Mouse (Mus musculus) forebrain, embryonic 12.5 days (tissue): Measurements from ENCODE around the gene Stab2. TPM values are rescaled to one million over a fixed set of nuclear protein-coding genes. Genes with fewer than 3 reads are reported as not detected.

ENCODE experiments used
- ATAC-seq: fragments of 200-750 bp; cut with Nextera tagmentation; 2 replicates; pipeline ENCODE4 v1.8.0; 2017; ENCODE audit warnings: moderate TSS enrichment; ENCODE audit not compliant: low FRiP score
- H3K27ac ChIP-seq: fragments of 300-500 bp; sonication (generic); 2 replicates; pipeline ENCODE4 v1.5.1; 2016; ENCODE audit warnings: mild to moderate bottlenecking
- H3K27me3 ChIP-seq: fragments of 300-500 bp; sonication (generic); 2 replicates; pipeline ENCODE4 v1.6.1; 2016; ENCODE audit warnings: mild to moderate bottlenecking
- H3K36me3 ChIP-seq: fragments of 300-500 bp; sonication (generic); replicated peaks from 2 replicates; pipeline ENCODE4 v1.6.1; 2016; ENCODE audit warnings: mild to moderate bottlenecking
- H3K4me1 ChIP-seq: fragments of 300-500 bp; sonication (generic); 2 replicates; pipeline ENCODE4 v1.6.1; 2016
- H3K4me2 ChIP-seq: fragments of 300-500 bp; sonication (generic); 2 replicates; pipeline ENCODE4 v1.6.1; 2016; ENCODE audit warnings: mild to moderate bottlenecking, moderate library complexity
- H3K4me3 ChIP-seq: fragments of 300-500 bp; sonication (generic); replicated peaks from 2 replicates; pipeline ENCODE4 v1.5.1; 2016; ENCODE audit warnings: mild to moderate bottlenecking
- H3K9ac ChIP-seq: fragments of 300-500 bp; sonication (generic); 2 replicates; pipeline ENCODE4 v1.6.1; 2016; ENCODE audit warnings: mild to moderate bottlenecking
- H3K9me3 ChIP-seq: fragments of 300-500 bp; sonication (generic); 2 replicates; pipeline ENCODE4 v1.6.1; 2016
- WGBS: fragments of 180-500 bp; shearing (Covaris S2); methylation state at CpG from one replicate; pipeline ENCODE4 v1.1.7; 2016; 5-methylcytosine and 5-hydroxymethylcytosine counted together
- polyA plus RNA-seq: library from polyadenylated mRNA; unstranded; fragments of >200 nt; fragmentation: Nextera tagmentation; extraction: Ambion mirVana; gene quantifications from 2 replicates; pipeline ENCODE4 v1.2.1, GENCODE M21; 2016

Gene Stab2
- polyA plus RNA-seq, 1 experiment from 2014 or later = not detected

DNA sequence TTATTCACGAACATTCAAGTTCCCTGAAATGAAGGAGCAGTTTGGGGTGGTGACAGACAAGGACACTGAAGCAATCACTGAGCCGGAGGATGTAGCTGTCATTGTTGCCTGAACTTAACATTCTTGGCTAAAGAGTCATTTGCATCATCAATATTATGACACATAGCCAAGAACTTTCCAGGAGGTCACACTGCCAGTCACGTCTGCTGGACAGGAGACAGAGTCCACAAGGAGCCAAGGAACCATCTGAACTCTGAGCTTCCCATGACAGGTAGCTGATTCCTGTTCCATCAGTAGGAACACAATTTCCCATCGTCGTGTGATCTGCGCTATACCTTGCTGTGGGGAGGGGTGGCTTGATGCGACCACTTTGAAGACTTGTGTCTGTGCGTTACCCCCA lies 24.9 kb upstream of the Stab2 start:
- Histone ChIP-seq H3K36me3 (no peaks in the 10 kb centered on the region), H3K9ac (no peak overlapping the region), H3K27me3 (peaks cover 5% of the 10 kb centered on the region; the same call in 1 of the 2 replicates), H3K4me2 (no peak overlapping the region), H3K9me3 (no peaks in the 10 kb centered on the region), H3K4me1 (peaks cover 27% of the 10 kb centered on the region), H3K4me3 (no peak overlapping the region), H3K27ac (no peak overlapping the region)
- ATAC-seq = no peak
- 88% methylated on average over 8 of the region's 8 CpGs for WGBS

DNA sequence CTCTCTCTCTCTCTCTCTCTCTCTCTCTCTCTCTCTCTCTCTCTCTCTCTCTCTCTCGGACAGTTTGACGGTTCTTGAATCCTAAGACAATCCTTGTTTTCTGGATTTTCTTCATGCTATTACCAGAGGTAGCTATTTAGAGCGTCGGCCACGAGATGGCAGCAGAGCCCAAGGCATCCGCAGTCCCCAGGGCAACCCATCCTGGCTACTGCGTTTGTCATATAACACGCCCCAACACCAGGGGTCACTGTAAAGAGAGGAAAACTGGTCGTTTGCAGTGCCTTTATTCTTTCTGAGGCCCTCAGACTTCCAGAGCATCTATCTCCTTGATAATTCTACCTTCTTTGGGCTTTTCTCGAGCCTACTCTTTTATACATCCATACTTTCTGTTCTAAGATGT lies 17.1 kb upstream of the Stab2 start:
- no peak overlapping the region for H3K9ac ChIP-seq
- 0 out of 2 replicates have a peak, but pooled peaks cover 3% of the 10 kb centered on the region for H3K27me3 ChIP-seq
- no peaks in the 10 kb centered on the region for H3K4me1 ChIP-seq
- no peak overlapping the region for H3K27ac ChIP-seq
- WGBS = 2% methylated on average over 9 of the region's 10 CpGs
- no peak overlapping the region for H3K4me2 ChIP-seq
- H3K36me3 ChIP-seq = no peaks in the 10 kb centered on the region
- no peaks in the 10 kb centered on the region for H3K9me3 ChIP-seq
- H3K4me3 ChIP-seq = no peak overlapping the region
- ATAC-seq = peak; percentile 91

DNA sequence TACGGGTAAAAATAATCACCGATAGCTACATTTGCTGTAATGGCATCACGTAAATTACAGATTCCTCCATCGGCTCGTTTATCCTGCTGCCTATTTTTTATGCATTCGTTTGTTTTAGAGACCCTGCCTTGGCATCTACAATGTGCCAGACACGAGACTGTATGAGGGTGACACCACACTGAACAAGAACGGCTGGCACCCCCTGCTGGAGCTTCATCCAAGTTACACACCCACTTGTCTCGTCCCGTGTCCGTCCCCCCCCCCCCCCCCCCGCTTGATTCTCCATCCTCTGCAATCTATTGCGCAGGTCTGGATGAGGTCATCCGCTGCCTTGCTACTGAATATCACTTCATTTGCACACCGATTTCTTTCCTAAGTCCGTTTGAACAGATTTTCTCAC lies 12.9 kb upstream of the Stab2 start:
- WGBS = 61% methylated on average over 14 of the region's 16 CpGs
- H3K36me3 ChIP-seq = no peaks in the 10 kb centered on the region
- no peak for ATAC-seq

DNA sequence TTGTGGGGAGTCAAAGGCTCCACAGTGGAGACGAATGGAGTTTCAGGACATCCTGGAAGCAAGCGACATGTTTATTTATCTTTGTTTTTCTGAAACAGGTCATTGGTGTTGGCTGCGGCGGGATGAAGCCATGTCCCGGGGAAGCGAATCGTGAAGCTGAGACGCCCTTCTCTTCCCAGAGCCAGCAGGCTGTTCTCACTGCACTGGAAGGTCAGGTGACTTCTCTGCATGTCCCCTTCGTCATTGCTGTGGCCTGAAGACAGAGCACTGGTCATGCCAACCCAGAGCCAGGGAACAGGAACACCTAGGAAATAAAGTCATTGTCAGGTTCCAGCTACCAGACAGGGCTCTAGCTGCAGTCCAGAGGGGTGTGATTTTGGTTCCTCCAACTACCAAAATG lies 11.1 kb upstream of the Stab2 start:
- no peak overlapping the region for H3K27ac ChIP-seq
- no peaks in the 10 kb centered on the region for H3K36me3 ChIP-seq
- H3K4me3 ChIP-seq = no peak overlapping the region
- H3K4me2 ChIP-seq = no peak overlapping the region
- H3K9me3 ChIP-seq = no peaks in the 10 kb centered on the region
- WGBS = 83% methylated on average over 9 of the region's 9 CpGs
- peaks cover 21% of the 10 kb centered on the region for H3K4me1 ChIP-seq
- no peak for ATAC-seq
- no peak overlapping the region for H3K9ac ChIP-seq
- peaks cover 11% of the 10 kb centered on the region; the same call in 1 of the 2 replicates for H3K27me3 ChIP-seq

More for the DNA sequence above, 12.9 kb upstream of the Stab2 start:
- Histone ChIP-seq H3K4me3 (no peak overlapping the region), H3K4me2 (no peak overlapping the region), H3K9ac (no peak overlapping the region), H3K27me3 (peaks cover 11% of the 10 kb centered on the region; the same call in 1 of the 2 replicates), H3K4me1 (peaks cover 20% of the 10 kb centered on the region), H3K9me3 (no peaks in the 10 kb centered on the region), H3K27ac (no peak overlapping the region)

DNA sequence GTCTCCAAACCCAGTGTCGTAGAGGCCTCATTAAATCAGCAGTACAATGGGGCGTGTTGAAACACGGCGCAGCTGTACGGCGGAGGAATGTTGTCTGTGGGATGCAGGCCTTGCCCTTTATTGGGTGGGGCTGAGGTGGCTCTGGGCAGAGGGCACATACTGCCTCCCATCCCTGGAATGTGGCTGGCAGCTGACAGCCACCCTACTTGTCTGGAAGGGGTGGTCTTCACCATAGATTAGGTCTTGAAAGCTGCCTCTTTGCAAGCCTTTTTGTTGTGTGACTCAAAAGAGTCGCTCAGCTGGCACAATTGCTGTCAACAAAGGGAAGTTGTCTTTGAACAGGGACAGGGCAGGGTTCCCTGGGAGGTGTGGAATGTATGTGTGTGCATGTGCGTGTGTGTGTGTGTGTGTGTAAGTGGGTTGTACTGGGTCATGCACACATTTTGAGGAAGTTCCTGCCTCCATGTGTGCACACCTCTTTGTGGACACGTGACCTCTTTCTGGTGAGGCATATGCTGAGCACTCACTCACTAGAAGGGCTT lies 8.4 kb upstream of the Stab2 start:
- Histone ChIP-seq H3K4me1 (peaks cover 21% of the 10 kb centered on the region), H3K27ac (0 out of 2 replicates have a peak overlapping the region, but pooled peaks have one; percentile 47), H3K36me3 (no peaks in the 10 kb centered on the region), H3K4me3 (no peak overlapping the region), H3K4me2 (no peak overlapping the region), H3K27me3 (peaks cover 8% of the 10 kb centered on the region; the same call in 1 of the 2 replicates), H3K9ac (no peak overlapping the region), H3K9me3 (no peaks in the 10 kb centered on the region)
- 9% methylated on average over 9 of the region's 9 CpGs for WGBS
- peak; percentile 80 for ATAC-seq

DNA sequence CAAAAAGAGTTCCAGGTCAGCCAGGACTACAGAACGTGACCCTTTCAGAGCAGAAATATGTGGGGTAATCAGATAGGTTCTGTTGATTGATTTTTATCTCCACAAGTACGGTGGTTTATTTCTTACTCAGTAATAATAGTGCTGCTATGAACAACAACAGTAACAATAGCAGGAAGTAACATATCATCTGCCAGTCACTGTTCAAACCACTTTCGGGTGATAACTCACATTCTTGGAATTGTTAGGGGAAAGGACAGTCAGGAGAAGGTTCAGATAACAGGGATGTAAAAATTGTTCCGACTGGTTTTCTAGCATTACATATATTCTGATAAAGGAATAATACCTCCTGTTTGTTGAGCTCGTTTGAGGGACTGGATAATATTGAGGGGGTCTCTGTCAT lies 7.6 kb upstream of the Stab2 start:
- no peak for ATAC-seq
- H3K9ac ChIP-seq = no peak overlapping the region
- H3K4me2 ChIP-seq = no peak overlapping the region
- H3K9me3 ChIP-seq = no peaks in the 10 kb centered on the region
- H3K4me3 ChIP-seq = no peak overlapping the region
- peaks cover 8% of the 10 kb centered on the region; the same call in 1 of the 2 replicates for H3K27me3 ChIP-seq
- H3K36me3 ChIP-seq = no peaks in the 10 kb centered on the region
- WGBS = 72% methylated on average over 5 of the region's 5 CpGs
- no peak overlapping the region for H3K27ac ChIP-seq
- H3K4me1 ChIP-seq = peaks cover 21% of the 10 kb centered on the region

DNA sequence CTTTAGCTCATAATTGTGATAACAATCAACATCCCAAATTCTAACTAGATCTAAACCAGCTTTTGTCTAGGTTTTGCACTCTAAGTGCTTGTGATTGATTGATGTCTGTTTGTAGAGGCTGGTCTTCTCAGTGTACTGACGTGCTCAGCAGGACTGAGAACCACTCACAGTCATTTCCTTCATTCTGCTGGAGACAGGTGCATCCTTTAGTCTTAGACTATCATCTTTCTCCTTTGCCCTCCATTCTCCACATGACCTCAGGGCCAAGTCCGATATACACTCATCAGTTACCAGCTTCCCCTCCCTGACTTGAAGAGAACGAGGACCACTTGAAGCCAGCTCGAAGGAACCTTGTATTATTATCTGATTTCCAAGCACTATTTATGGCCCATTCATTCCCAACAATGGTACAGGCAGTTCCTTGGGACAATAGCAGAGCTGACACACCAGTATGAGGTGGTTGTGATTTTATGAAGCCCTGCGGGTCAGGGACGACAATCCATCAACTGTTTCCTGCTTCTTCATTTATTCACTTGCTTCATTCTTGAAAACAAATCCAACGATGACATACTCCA lies 6.7 kb upstream of the Stab2 start:
- peaks cover 19% of the 10 kb centered on the region for H3K4me1 ChIP-seq
- H3K9ac ChIP-seq = no peak overlapping the region
- no peaks in the 10 kb centered on the region for H3K9me3 ChIP-seq
- no peaks in the 10 kb centered on the region for H3K36me3 ChIP-seq
- H3K27me3 ChIP-seq = peaks cover 8% of the 10 kb centered on the region; the same call in 1 of the 2 replicates
- H3K27ac ChIP-seq = no peak overlapping the region
- ATAC-seq = no peak
- H3K4me2 ChIP-seq = no peak overlapping the region
- 83% methylated on average over 7 of the region's 7 CpGs for WGBS
- H3K4me3 ChIP-seq = no peak overlapping the region

DNA sequence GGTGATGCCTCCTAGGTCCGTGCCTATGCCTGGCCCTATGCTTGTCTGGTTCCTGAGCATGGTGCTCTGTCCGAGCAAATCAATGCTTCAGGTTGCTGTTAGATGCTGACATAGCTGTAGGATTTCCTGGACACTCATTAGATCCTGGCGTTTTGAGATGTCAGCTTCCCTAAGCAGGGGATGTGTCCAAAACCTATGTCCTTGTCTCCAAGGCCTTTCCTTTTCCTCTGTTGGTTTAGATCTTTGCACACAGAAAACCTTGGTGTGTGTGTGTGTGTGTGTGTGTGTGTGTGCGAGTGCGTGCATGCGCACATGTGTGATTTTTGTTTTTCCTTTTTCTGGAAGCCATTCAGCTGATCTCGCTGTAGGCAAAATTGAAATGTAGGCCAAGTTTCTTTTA lies 4.3 kb upstream of the Stab2 start:
- H3K4me3 ChIP-seq = no peak overlapping the region
- no peak for ATAC-seq
- H3K4me1 ChIP-seq = peaks cover 14% of the 10 kb centered on the region
- no peaks in the 10 kb centered on the region for H3K36me3 ChIP-seq
- H3K9me3 ChIP-seq = no peaks in the 10 kb centered on the region
- 94% methylated on average over 7 of the region's 7 CpGs for WGBS
- no peak overlapping the region for H3K9ac ChIP-seq
- H3K4me2 ChIP-seq = no peak overlapping the region
- H3K27ac ChIP-seq = no peak overlapping the region
- no peaks in the 10 kb centered on the region for H3K27me3 ChIP-seq

DNA sequence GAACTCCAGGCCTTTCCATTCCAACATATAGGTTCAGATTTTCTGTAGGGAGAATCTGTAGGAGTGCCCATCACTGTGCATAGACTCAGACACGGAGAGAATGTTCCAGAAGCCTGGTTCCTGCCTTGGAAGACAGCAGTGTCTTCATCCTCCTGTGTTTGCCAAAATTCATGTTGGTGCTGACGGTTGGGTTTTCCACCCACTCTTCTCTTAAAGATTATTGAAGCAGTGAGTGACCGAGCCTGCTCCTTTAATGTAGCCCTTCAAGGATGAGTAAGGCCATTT lies 332 bp upstream of the Stab2 start:
- Histone ChIP-seq H3K36me3 (no peaks in the 10 kb centered on the region), H3K27ac (no peak overlapping the region), H3K4me3 (no peak overlapping the region), H3K9me3 (no peaks in the 10 kb centered on the region), H3K4me1 (no peaks in the 10 kb centered on the region), H3K9ac (no peak overlapping the region), H3K27me3 (no peaks in the 10 kb centered on the region), H3K4me2 (no peak overlapping the region)
- ATAC-seq = no peak
- WGBS = 91% methylated on average over 3 of the region's 3 CpGs

DNA sequence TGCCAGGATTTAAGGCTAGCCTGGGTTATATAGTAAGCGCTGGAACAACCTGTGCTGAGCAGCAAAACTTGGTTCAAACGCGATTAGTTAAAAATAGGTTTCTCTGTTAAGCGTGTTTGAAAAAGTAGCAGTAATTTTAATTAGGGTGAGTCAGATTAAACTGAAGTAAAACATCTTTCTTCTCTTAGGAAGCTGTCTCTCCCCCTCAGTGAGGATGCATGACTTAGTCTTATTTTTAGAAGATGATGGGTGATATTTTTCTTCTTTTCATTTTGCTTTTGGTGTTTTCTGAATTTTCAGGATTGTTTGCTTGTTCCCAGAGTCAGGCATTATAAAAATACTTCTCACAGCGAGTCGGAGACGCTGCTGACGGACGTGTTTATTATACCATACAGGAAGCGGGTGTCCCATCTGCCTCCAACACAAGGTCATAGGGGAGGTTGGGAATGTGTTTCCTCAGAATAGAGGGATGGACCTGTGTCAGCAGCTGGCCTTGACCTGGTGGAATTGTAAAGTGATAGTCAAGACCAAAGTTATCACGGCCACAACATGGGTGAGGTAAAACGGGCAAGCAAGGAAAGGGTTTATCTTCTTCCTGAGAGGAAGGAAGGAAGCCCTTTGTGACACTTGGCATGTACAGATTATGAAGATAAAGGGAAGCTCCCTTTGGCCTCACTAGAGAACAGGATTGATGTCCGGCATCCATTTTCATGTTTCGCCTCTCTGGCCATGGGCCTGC lies 15.4 kb downstream of the Stab2 start:
- WGBS = 90% methylated on average over 14 of the region's 14 CpGs

DNA sequence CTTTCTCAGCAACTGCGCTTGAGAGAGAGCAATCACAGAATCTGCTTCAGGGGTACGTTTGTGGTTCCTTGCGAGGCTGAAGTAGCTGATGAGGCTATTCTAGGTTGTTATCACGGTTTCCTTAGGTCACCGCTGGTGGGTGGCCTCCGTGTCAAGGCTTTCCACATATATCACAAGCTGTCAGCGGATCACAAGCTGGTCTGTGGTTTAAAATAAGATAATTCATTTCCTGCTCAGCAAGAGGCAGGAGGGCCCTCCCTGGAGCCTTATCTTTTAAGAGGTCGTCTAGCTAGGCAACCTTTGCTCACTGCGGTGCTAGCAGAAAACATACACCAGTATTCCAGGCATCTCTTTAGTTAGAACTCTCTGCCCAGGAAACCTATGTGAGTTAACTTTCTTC lies 17.2 kb downstream of the Stab2 start:
- ATAC-seq = no peak
- H3K9me3 ChIP-seq = no peaks in the 10 kb centered on the region
- H3K27ac ChIP-seq = no peak overlapping the region
- H3K9ac ChIP-seq = no peak overlapping the region
- no peaks in the 10 kb centered on the region for H3K4me1 ChIP-seq
- H3K4me3 ChIP-seq = no peak overlapping the region
- H3K27me3 ChIP-seq = no peaks in the 10 kb centered on the region
- WGBS = 87% methylated on average over 9 of the region's 9 CpGs
- no peaks in the 10 kb centered on the region for H3K36me3 ChIP-seq
- no peak overlapping the region for H3K4me2 ChIP-seq

More for the DNA sequence above, 15.4 kb downstream of the Stab2 start:
- no peak for ATAC-seq
- no peak overlapping the region for H3K4me2 ChIP-seq
- no peaks in the 10 kb centered on the region for H3K27me3 ChIP-seq
- no peaks in the 10 kb centered on the region for H3K36me3 ChIP-seq
- H3K9me3 ChIP-seq = no peaks in the 10 kb centered on the region
- H3K27ac ChIP-seq = no peak overlapping the region
- no peak overlapping the region for H3K9ac ChIP-seq
- H3K4me1 ChIP-seq = no peaks in the 10 kb centered on the region
- no peak overlapping the region for H3K4me3 ChIP-seq

DNA sequence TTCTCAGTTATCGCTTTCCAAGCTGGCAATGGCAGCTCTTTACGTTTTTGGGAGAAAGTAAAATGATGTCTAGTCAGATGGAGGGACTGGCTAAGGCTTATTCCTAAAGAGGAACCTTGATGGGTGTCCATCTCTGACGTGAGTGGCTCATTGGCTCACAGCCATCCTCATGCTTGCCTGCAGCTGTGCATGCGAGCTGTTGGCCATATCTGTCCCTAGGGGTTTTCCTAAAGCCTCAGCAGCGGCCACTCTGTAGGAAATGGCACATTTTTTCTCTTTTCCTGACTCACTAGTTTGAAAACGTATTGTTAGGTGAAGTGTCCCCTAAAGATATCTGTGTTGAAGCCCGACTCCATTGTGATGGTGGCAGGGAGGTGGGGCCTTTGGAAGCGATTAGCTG lies 18.0 kb downstream of the Stab2 start:
- Histone ChIP-seq H3K4me1 (no peaks in the 10 kb centered on the region), H3K27me3 (no peaks in the 10 kb centered on the region), H3K4me2 (no peak overlapping the region), H3K36me3 (no peaks in the 10 kb centered on the region), H3K4me3 (no peak overlapping the region), H3K27ac (no peak overlapping the region), H3K9me3 (no peaks in the 10 kb centered on the region), H3K9ac (no peak overlapping the region)
- no peak for ATAC-seq
- 79% methylated on average over 8 of the region's 8 CpGs for WGBS
